Mouse (Mus musculus) heart, postnatal 0 days (tissue): ENCODE results near the gene Ces1b.

ENCODE experiments used
- CTCF ChIP-seq: IDR thresholded peaks from 2 replicates; pipeline ENCODE4 v1.5.1; 2016; ENCODE audit warnings: antibody characterized with exemption, control low read depth, low read depth
- EP300 ChIP-seq: IDR thresholded peaks from 2 replicates; pipeline ENCODE4 v1.6.1; 2016; ENCODE audit warnings: antibody characterized with exemption, low read depth

DNA sequence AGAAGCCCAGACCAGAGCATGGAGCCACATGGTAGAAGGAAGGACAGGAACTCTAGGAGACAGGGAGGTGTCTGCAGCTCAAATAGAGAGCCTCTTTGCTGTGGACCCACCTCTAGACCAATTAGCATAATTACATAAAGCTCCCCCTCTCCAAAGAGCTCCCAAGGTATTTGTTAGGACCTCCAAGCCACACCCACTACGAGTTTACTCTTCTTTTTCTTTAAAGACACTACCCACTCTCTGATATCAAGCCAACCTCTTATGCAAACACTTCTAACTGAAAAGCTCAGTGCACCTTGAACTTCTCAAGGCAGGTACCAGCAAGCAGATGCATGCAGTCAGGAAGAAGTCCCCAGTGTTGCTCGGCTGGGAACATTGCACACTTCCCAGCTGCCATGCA, at the start of gene Ces1b:
- TF ChIP-seq EP300 (no peak), CTCF (no peak)
